Mouse (Mus musculus) embryonic stem cell, embryonic (primary cell): ENCODE data around the gene Sptbn1.
"Not testable (repeated sequence)": the region's sequence is repeated elsewhere in the genome, so short reads cannot be mapped to it uniquely, and the experiment has no call there.

Experiments used
- CTCF ChIA-PET, 4 experiments: fragments of 300-600 bp in 2 of 4; fragments of 350-600 bp in 2 of 4; sonication (Branson Sonifier 250); formaldehyde crosslinking; loops; one replicate each; lab custom pipeline; 2022; ENCODE audit warnings: inconsistent platforms in 2 of 4; lab: Charles Lee
- POLR2A ChIA-PET, 4 experiments: fragments of 300-600 bp in 2 of 4; fragments of 350-600 bp in 2 of 4; sonication (Branson Sonifier 250); formaldehyde crosslinking; loops; one replicate each; lab custom pipeline; 2022; ENCODE audit warnings: antibody characterized with exemption in 4 of 4, inconsistent platforms in 1 of 4; lab: Charles Lee

The Sptbn1 gene

GRCm38 (mm10) chr11:30258739-30259350 lies 9.1 kb downstream of the Sptbn1 start:
- ChIA-PET CTCF (interaction anchor here in 1 of 4 experiments (1.0 kb wide), 1 partner anchor 391 kb away, joined by 3 read pairs; no protein-coding TSS in a partner anchor), POLR2A (interaction anchor here in 1 of 4 experiments (0.6 kb wide), 1 partner anchor 107 kb away, joined by 3 read pairs; no protein-coding TSS in a partner anchor)

- POLR2A ChIA-PET: no interaction called here
- CTCF ChIA-PET: interaction anchor here in 1 of 4 experiments (0.9 kb wide), 1 partner anchor 20 kb away, joined by 4 read pairs; no protein-coding TSS in a partner anchor
Measured at GRCm38 (mm10) chr11:30257812-30258211, 10.2 kb downstream of the Sptbn1 start.

- ChIA-PET POLR2A (no interaction called here), CTCF (no interaction called here)
Measured at GRCm38 (mm10) chr11:30257085-30257484, 10.9 kb downstream of the Sptbn1 start.

- POLR2A ChIA-PET: no interaction called here
- CTCF ChIA-PET: no interaction called here
Measured at GRCm38 (mm10) chr11:30256491-30256890, 11.5 kb downstream of the Sptbn1 start.

GRCm38 (mm10) chr11:30255211-30255610 lies 12.8 kb downstream of the Sptbn1 start:
- POLR2A ChIA-PET, CTCF ChIA-PET: not testable (repeated sequence)

GRCm38 (mm10) chr11:30251294-30251904 lies 16.6 kb downstream of the Sptbn1 start:
- ChIA-PET POLR2A (interaction anchor here in 2 of 4 experiments (0.7 to 2.2 kb wide), 3 partner anchors 11 to 17 kb away, joined by 3 to 7 read pairs (median 3); no protein-coding TSS in a partner anchor), CTCF (interaction anchor here in 2 of 4 experiments (0.6 kb wide), 2 partner anchors 12 to 50 kb away, joined by 3 to 4 read pairs; no protein-coding TSS in a partner anchor)

- ChIA-PET CTCF (no interaction called here), POLR2A (interaction anchor here in 1 of 4 experiments (0.6 kb wide), 1 partner anchor 1752 kb away, joined by 12 read pairs; no protein-coding TSS in a partner anchor)
Measured at GRCm38 (mm10) chr11:30249452-30250016, 18.4 kb downstream of the Sptbn1 start.

- ChIA-PET POLR2A (interaction anchor here in 1 of 4 experiments (0.7 kb wide), 1 partner anchor 574 kb away, joined by 4 read pairs; no protein-coding TSS in a partner anchor), CTCF (no interaction called here)
Measured at GRCm38 (mm10) chr11:30247106-30247505, 20.9 kb downstream of the Sptbn1 start.

- CTCF ChIA-PET: no interaction called here
- POLR2A ChIA-PET: no interaction called here
Measured at GRCm38 (mm10) chr11:30246161-30246560, 21.8 kb downstream of the Sptbn1 start.

- ChIA-PET POLR2A (interaction anchor here in 2 of 4 experiments (0.6 to 1.3 kb wide), 2 partner anchors 11 to 47 kb away, joined by 3 read pairs; no protein-coding TSS in a partner anchor), CTCF (no interaction called here)
Measured at GRCm38 (mm10) chr11:30244172-30244571, 23.8 kb downstream of the Sptbn1 start.

GRCm38 (mm10) chr11:30243591-30243990 lies 24.4 kb downstream of the Sptbn1 start:
- ChIA-PET POLR2A (interaction anchor here in 3 of 4 experiments (0.6 to 1.3 kb wide), 3 partner anchors 10 to 47 kb away, joined by 3 to 4 read pairs (median 3); no protein-coding TSS in a partner anchor), CTCF (no interaction called here)

- ChIA-PET POLR2A (no interaction called here), CTCF (no interaction called here)
Measured at GRCm38 (mm10) chr11:30240861-30241260, 27.1 kb downstream of the Sptbn1 start.

- ChIA-PET CTCF (interaction anchor here in 3 of 4 experiments (0.6 to 1.2 kb wide), 16 partner anchors 15 to 1377 kb away, joined by 3 to 6 read pairs (median 3); partner anchors contain the start of gene 4930505A04Rik (in 1 of the 3)), POLR2A (interaction anchor here in 1 of 4 experiments (0.6 kb wide), 1 partner anchor 40 kb away, joined by 4 read pairs; no protein-coding TSS in a partner anchor)
Measured at GRCm38 (mm10) chr11:30237960-30238359, 30.0 kb downstream of the Sptbn1 start.

GRCm38 (mm10) chr11:30236681-30237242 lies 31.2 kb downstream of the Sptbn1 start:
- CTCF ChIA-PET: interaction anchor here in 1 of 4 experiments (0.7 to 0.9 kb wide), 2 partner anchors 420 to 674 kb away, joined by 3 read pairs; no protein-coding TSS in a partner anchor

GRCm38 (mm10) chr11:30235666-30236065 lies 32.3 kb downstream of the Sptbn1 start:
- ChIA-PET CTCF (no interaction called here), POLR2A (no interaction called here)

More at GRCm38 (mm10) chr11:30236681-30237242, 31.2 kb downstream of the Sptbn1 start:
- POLR2A ChIA-PET: no interaction called here

- CTCF ChIA-PET: no interaction called here
- POLR2A ChIA-PET: no interaction called here
Measured at GRCm38 (mm10) chr11:30235218-30235617, 32.8 kb downstream of the Sptbn1 start.

GRCm38 (mm10) chr11:30233946-30234345 lies 34.0 kb downstream of the Sptbn1 start:
- ChIA-PET CTCF (interaction anchor here in 1 of 4 experiments (0.6 kb wide), 1 partner anchor 447 kb away, joined by 3 read pairs; no protein-coding TSS in a partner anchor), POLR2A (interaction anchor here in 1 of 4 experiments (1.0 kb wide), 1 partner anchor 9 kb away, joined by 3 read pairs; no protein-coding TSS in a partner anchor)

GRCm38 (mm10) chr11:30232082-30232481 lies 35.9 kb downstream of the Sptbn1 start:
- CTCF ChIA-PET: no interaction called here
- POLR2A ChIA-PET: no interaction called here

GRCm38 (mm10) chr11:30231336-30231735 lies 36.6 kb downstream of the Sptbn1 start:
- ChIA-PET CTCF (no interaction called here), POLR2A (interaction anchor here in 1 of 4 experiments (0.6 kb wide), 1 partner anchor 113 kb away, joined by 4 read pairs; no protein-coding TSS in a partner anchor)
